Mouse (Mus musculus): ENCODE measurements around the gene Gm12248.
"Not testable (repeated sequence)": the region's sequence is repeated elsewhere in the genome, so short reads cannot be mapped to it uniquely, and the experiment has no call there.

DNA sequence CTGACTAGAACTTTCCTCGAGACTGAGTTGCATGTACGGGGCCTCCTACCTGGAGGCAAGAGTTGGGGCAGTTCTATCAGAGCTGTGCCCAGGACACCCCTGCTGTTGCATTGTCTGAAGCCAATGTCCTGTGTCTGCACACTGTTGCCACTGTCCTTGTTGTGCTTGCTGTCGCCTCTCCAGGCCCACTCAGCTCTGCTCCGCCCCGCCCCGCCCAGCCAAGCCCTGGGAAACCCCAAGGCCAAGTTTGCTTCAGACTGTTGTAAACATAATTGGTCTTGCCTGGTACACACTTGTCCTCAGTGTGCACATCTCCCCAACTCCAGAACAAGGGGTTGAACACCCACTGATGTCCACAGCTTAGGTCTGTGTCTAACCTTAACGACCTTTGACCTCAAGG, 33.2 kb downstream of the Gm12248 start:
- TF ChIP-seq CTCF (IDR thresholded peaks at IDR 0.05; ENCODE audit: low read depth, low read length); POLR2A (IDR thresholded peaks at IDR 0.05; ENCODE audit: borderline replicate concordance, low read depth, low read length): not testable (repeated sequence)
